Mouse (Mus musculus) limb, embryonic 10.5 days (tissue): ENCODE data around the gene Daam1. TPM values are rescaled to one million over a fixed set of nuclear protein-coding genes. Genes with fewer than 3 reads are reported as not detected.

Experiments used
- DNase-seq: peaks from one replicate; pipeline ENCODE4 v3.0.0-alpha.2; 2017; ENCODE audit warnings: low spot score
- H3K27ac ChIP-seq: fragments of 300-500 bp; sonication (generic); 2 replicates; pipeline ENCODE4 v1.5.1; 2016; ENCODE audit warnings: mild to moderate bottlenecking
- H3K27me3 ChIP-seq: fragments of 300-500 bp; sonication (generic); 2 replicates; pipeline ENCODE4 v1.6.1; 2016; ENCODE audit warnings: low read depth, mild to moderate bottlenecking; ENCODE audit not compliant: poor library complexity, severe bottlenecking
- H3K36me3 ChIP-seq: fragments of 300-500 bp; sonication (generic); 2 replicates; pipeline ENCODE4 v1.6.1; 2016; ENCODE audit warnings: mild to moderate bottlenecking, moderate library complexity
- H3K4me1 ChIP-seq: fragments of 300-500 bp; sonication (generic); 2 replicates; pipeline ENCODE4 v1.6.1; 2016
- H3K4me3 ChIP-seq: fragments of 300-500 bp; sonication (generic); 2 replicates; pipeline ENCODE4 v1.5.1; 2016; ENCODE audit warnings: mild to moderate bottlenecking, moderate library complexity
- H3K9me3 ChIP-seq: fragments of 300-500 bp; sonication (generic); replicated peaks from 2 replicates; pipeline ENCODE4 v1.6.1; 2016; ENCODE audit warnings: mild to moderate bottlenecking
- WGBS: fragments of 180-500 bp; shearing (Covaris S2); methylation state at CpG from one replicate; pipeline ENCODE4 v1.1.7; 2016; 5-methylcytosine and 5-hydroxymethylcytosine counted together
- polyA plus RNA-seq: library from polyadenylated mRNA; unstranded; fragments of >200 nt; fragmentation: Nextera tagmentation; extraction: Ambion mirVana; gene quantifications from 2 replicates; pipeline ENCODE4 v1.2.1, GENCODE M21; 2016

The Daam1 gene
- polyA plus RNA-seq, 1 experiment from 2014 or later, result 5.2 TPM

GRCm38 (mm10) chr12:71892996-71893605 is 62.2 kb downstream of the Daam1 start:
- Histone ChIP-seq H3K27me3 (no peaks in the 10 kb centered on the region), H3K4me1 (peaks cover 19% of the 10 kb centered on the region), H3K4me3 (no peak overlapping the region), H3K36me3 (no peaks in the 10 kb centered on the region), H3K27ac (no peak overlapping the region), H3K9me3 (no peaks in the 10 kb centered on the region)
- no peak for DNase-seq
- WGBS, result 62% methylated on average over 9 of the region's 9 CpGs

GRCm38 (mm10) chr12:71898231-71898630 is 67.4 kb downstream of the Daam1 start:
- no peak overlapping the region for H3K4me3 ChIP-seq
- no peak for DNase-seq
- no peaks in the 10 kb centered on the region for H3K9me3 ChIP-seq
- peaks cover 7% of the 10 kb centered on the region; the same call in 1 of the 2 replicates for H3K36me3 ChIP-seq
- H3K27ac ChIP-seq, result no peak overlapping the region
- peaks cover 5% of the 10 kb centered on the region; the same call in 1 of the 2 replicates for H3K4me1 ChIP-seq
- WGBS, result 77% methylated on average over 5 of the region's 5 CpGs
- no peaks in the 10 kb centered on the region for H3K27me3 ChIP-seq

GRCm38 (mm10) chr12:71898666-71899520 is 68.0 kb downstream of the Daam1 start:
- Histone ChIP-seq H3K4me3 (no peak overlapping the region), H3K9me3 (no peaks in the 10 kb centered on the region), H3K27ac (no peak overlapping the region), H3K27me3 (no peaks in the 10 kb centered on the region), H3K4me1 (peaks cover 5% of the 10 kb centered on the region; the same call in 1 of the 2 replicates), H3K36me3 (peaks cover 7% of the 10 kb centered on the region; the same call in 1 of the 2 replicates)
- DNase-seq, result no peak
- WGBS, result 81% methylated on average over 7 of the region's 7 CpGs

GRCm38 (mm10) chr12:71899566-71899965 is 68.7 kb downstream of the Daam1 start:
- Histone ChIP-seq H3K4me3 (no peak overlapping the region), H3K36me3 (peaks cover 7% of the 10 kb centered on the region; the same call in 1 of the 2 replicates), H3K27ac (no peak overlapping the region), H3K9me3 (no peaks in the 10 kb centered on the region), H3K27me3 (no peaks in the 10 kb centered on the region), H3K4me1 (peaks cover 5% of the 10 kb centered on the region; the same call in 1 of the 2 replicates)
- DNase-seq, result no peak
- WGBS, result 85% methylated on average over 4 of the region's 4 CpGs

- 77% methylated on average over 7 of the region's 7 CpGs for WGBS
- Histone ChIP-seq H3K9me3 (no peaks in the 10 kb centered on the region), H3K27ac (no peak overlapping the region), H3K4me3 (no peak overlapping the region), H3K36me3 (peaks cover 7% of the 10 kb centered on the region; the same call in 1 of the 2 replicates), H3K27me3 (no peaks in the 10 kb centered on the region), H3K4me1 (peaks cover 5% of the 10 kb centered on the region; the same call in 1 of the 2 replicates)
- no peak for DNase-seq
These were observed 70.3 kb downstream of the Daam1 start for GRCm38 (mm10) chr12:71901211-71901610.

GRCm38 (mm10) chr12:71901859-71902258 is 71.0 kb downstream of the Daam1 start:
- Histone ChIP-seq H3K27ac (no peak overlapping the region), H3K4me3 (no peak overlapping the region), H3K4me1 (peaks cover 5% of the 10 kb centered on the region; the same call in 1 of the 2 replicates), H3K36me3 (peaks cover 7% of the 10 kb centered on the region; the same call in 1 of the 2 replicates), H3K27me3 (no peaks in the 10 kb centered on the region), H3K9me3 (no peaks in the 10 kb centered on the region)
- DNase-seq, result no peak
- WGBS, result 94% methylated on average over 6 of the region's 6 CpGs

GRCm38 (mm10) chr12:71902317-71902716 is 71.4 kb downstream of the Daam1 start:
- 94% methylated on average over 1 of the region's 1 CpGs for WGBS
- Histone ChIP-seq H3K36me3 (peaks cover 7% of the 10 kb centered on the region; the same call in 1 of the 2 replicates), H3K4me3 (no peak overlapping the region), H3K9me3 (no peaks in the 10 kb centered on the region), H3K27me3 (no peaks in the 10 kb centered on the region), H3K27ac (no peak overlapping the region), H3K4me1 (peaks cover 5% of the 10 kb centered on the region; the same call in 1 of the 2 replicates)
- no peak for DNase-seq

GRCm38 (mm10) chr12:71903218-71903617 is 72.3 kb downstream of the Daam1 start:
- no peak overlapping the region for H3K27ac ChIP-seq
- no peaks in the 10 kb centered on the region for H3K27me3 ChIP-seq
- WGBS, result 96% methylated on average over 4 of the region's 4 CpGs
- H3K4me1 ChIP-seq, result peaks cover 5% of the 10 kb centered on the region; the same call in 1 of the 2 replicates
- no peaks in the 10 kb centered on the region for H3K9me3 ChIP-seq
- H3K36me3 ChIP-seq, result peaks cover 7% of the 10 kb centered on the region; the same call in 1 of the 2 replicates
- no peak overlapping the region for H3K4me3 ChIP-seq
- DNase-seq, result no peak

- DNase-seq, result no peak
- Histone ChIP-seq H3K4me1 (no peaks in the 10 kb centered on the region), H3K27me3 (no peaks in the 10 kb centered on the region), H3K9me3 (no peaks in the 10 kb centered on the region), H3K27ac (no peak overlapping the region), H3K4me3 (no peak overlapping the region), H3K36me3 (peaks cover 7% of the 10 kb centered on the region; the same call in 1 of the 2 replicates)
- 93% methylated on average over 4 of the region's 4 CpGs for WGBS
These were observed 73.4 kb downstream of the Daam1 start for GRCm38 (mm10) chr12:71904310-71904709.

GRCm38 (mm10) chr12:71904926-71905325 is 74.0 kb downstream of the Daam1 start:
- Histone ChIP-seq H3K27ac (no peak overlapping the region), H3K27me3 (no peaks in the 10 kb centered on the region), H3K4me1 (no peaks in the 10 kb centered on the region), H3K36me3 (peaks cover 7% of the 10 kb centered on the region; the same call in 1 of the 2 replicates), H3K9me3 (no peaks in the 10 kb centered on the region), H3K4me3 (no peak overlapping the region)
- WGBS, result 82% methylated on average over 4 of the region's 4 CpGs
- DNase-seq, result no peak

- Histone ChIP-seq H3K4me3 (no peak overlapping the region), H3K4me1 (0 out of 2 replicates have a peak, but pooled peaks cover 4% of the 10 kb centered on the region), H3K9me3 (no peaks in the 10 kb centered on the region), H3K36me3 (peaks cover 7% of the 10 kb centered on the region; the same call in 1 of the 2 replicates), H3K27me3 (no peaks in the 10 kb centered on the region), H3K27ac (no peak overlapping the region)
- 94% methylated on average over 13 of the region's 13 CpGs for WGBS
- DNase-seq, result no peak
These were observed 74.9 kb downstream of the Daam1 start for GRCm38 (mm10) chr12:71905640-71906320.

GRCm38 (mm10) chr12:71906582-71907267 is 75.8 kb downstream of the Daam1 start:
- no peaks in the 10 kb centered on the region for H3K27me3 ChIP-seq
- no peak overlapping the region for H3K27ac ChIP-seq
- DNase-seq, result no peak
- H3K4me1 ChIP-seq, result peaks cover 5% of the 10 kb centered on the region
- 94% methylated on average over 12 of the region's 12 CpGs for WGBS
- no peaks in the 10 kb centered on the region for H3K9me3 ChIP-seq
- no peak overlapping the region for H3K4me3 ChIP-seq
- peaks cover 7% of the 10 kb centered on the region; the same call in 1 of the 2 replicates for H3K36me3 ChIP-seq
